Mouse (Mus musculus) erythroblast, adult 5-6 weeks (primary cell): ENCODE measurements around the gene Ypel1. TPM values are rescaled to one million over a fixed set of nuclear protein-coding genes. Genes with fewer than 3 reads are reported as not detected.

ENCODE experiments used
- total RNA-seq, 2 experiments: library from RNA; stranded (forward) in 1 of 2; stranded (reverse) in 1 of 2; fragments of 150-400 nt in 1 of 2; fragments of 200-764, 138-1000 nt in 1 of 2; gene quantifications; 2 replicates each; pipeline versions ENCODE4 v1.2.3 to v1.2.4; 2015 to 2017; ENCODE audit warnings: low replicate concordance in 2 of 2

Ypel1 gene
- total RNA-seq, 2 experiments from 2014 or later: not detected

Other genes with a start within 250 kb of the Ypel1 start
- not detected in 2 replicates for gene Spag6l, start 240.2 kb upstream of the Ypel1 start, total RNA-seq (2015; ENCODE audit: low replicate concordance)
- gene Spag6l, start 240.2 kb upstream of the Ypel1 start, total RNA-seq (2017; ENCODE audit: low replicate concordance): not detected in 2 replicates
- gene Igll1, start 205.7 kb upstream of the Ypel1 start, total RNA-seq (2015; ENCODE audit: low replicate concordance): not detected in 2 replicates
- gene Igll1, start 205.7 kb upstream of the Ypel1 start, total RNA-seq (2017; ENCODE audit: low replicate concordance): not detected in 2 replicates
- gene Top3b, start 199.0 kb upstream of the Ypel1 start, total RNA-seq (2015; ENCODE audit: low replicate concordance): 19.9 and 27.7 TPM in 2 replicates
- 18.7 and 19.2 TPM in 2 replicates for gene Top3b, start 199.0 kb upstream of the Ypel1 start, total RNA-seq (2017; ENCODE audit: low replicate concordance)
- not detected in 2 replicates for gene Vpreb1, start 198.9 kb upstream of the Ypel1 start, total RNA-seq (2015; ENCODE audit: low replicate concordance)
- gene Vpreb1, start 198.9 kb upstream of the Ypel1 start, total RNA-seq (2017; ENCODE audit: low replicate concordance): 0.85 TPM in 1 of 2 replicates, not detected in the other
- 1.7 and 3.5 TPM in 2 replicates for gene Ppm1f, start 173.2 kb upstream of the Ypel1 start, total RNA-seq (2015; ENCODE audit: low replicate concordance)
- gene Ppm1f, start 173.2 kb upstream of the Ypel1 start, total RNA-seq (2017; ENCODE audit: low replicate concordance): 1.4 and 2.7 TPM in 2 replicates
- gene Mapk1, start 86.3 kb upstream of the Ypel1 start, total RNA-seq (2015; ENCODE audit: low replicate concordance): 45.2 and 47.6 TPM in 2 replicates
- gene Mapk1, start 86.3 kb upstream of the Ypel1 start, total RNA-seq (2017; ENCODE audit: low replicate concordance): 52.4 and 53.0 TPM in 2 replicates
- 35.1 and 36.7 TPM in 2 replicates for gene Ppil2, start 41.6 kb downstream of the Ypel1 start, total RNA-seq (2015; ENCODE audit: low replicate concordance)
- 57.7 and 79.4 TPM in 2 replicates for gene Ppil2, start 41.6 kb downstream of the Ypel1 start, total RNA-seq (2017; ENCODE audit: low replicate concordance)
- gene 2610318N02Rik, start 55.5 kb downstream of the Ypel1 start, total RNA-seq (2015; ENCODE audit: low replicate concordance): 2.9 and 4.0 TPM in 2 replicates
- 1.7 and 2.0 TPM in 2 replicates for gene 2610318N02Rik, start 55.5 kb downstream of the Ypel1 start, total RNA-seq (2017; ENCODE audit: low replicate concordance)
- 20.9 and 51.7 TPM in 2 replicates for gene Sdf2l1, start 62.7 kb downstream of the Ypel1 start, total RNA-seq (2015; ENCODE audit: low replicate concordance)
- gene Sdf2l1, start 62.7 kb downstream of the Ypel1 start, total RNA-seq (2017; ENCODE audit: low replicate concordance): 15.8 and 25.6 TPM in 2 replicates
- gene Ydjc, start 74.9 kb downstream of the Ypel1 start, total RNA-seq (2015; ENCODE audit: low replicate concordance): 0.58 and 1.3 TPM in 2 replicates
- gene Ydjc, start 74.9 kb downstream of the Ypel1 start, total RNA-seq (2017; ENCODE audit: low replicate concordance): 2.6 and 3.5 TPM in 2 replicates
- 0.38 TPM in 1 of 2 replicates, not detected in the other for gene Ccdc116, start 77.5 kb downstream of the Ypel1 start, total RNA-seq (2015; ENCODE audit: low replicate concordance)
- not detected in 2 replicates for gene Ccdc116, start 77.5 kb downstream of the Ypel1 start, total RNA-seq (2017; ENCODE audit: low replicate concordance)
- gene Ube2l3, start 133.0 kb downstream of the Ypel1 start, total RNA-seq (2015; ENCODE audit: low replicate concordance): 77.2 and 91.3 TPM in 2 replicates
- gene Ube2l3, start 133.0 kb downstream of the Ypel1 start, total RNA-seq (2017; ENCODE audit: low replicate concordance): 16.7 and 33.8 TPM in 2 replicates
- 1.3 TPM in 1 of 2 replicates, not detected in the other for gene Rimbp3, start 138.9 kb downstream of the Ypel1 start, total RNA-seq (2015; ENCODE audit: low replicate concordance)
- gene Rimbp3, start 138.9 kb downstream of the Ypel1 start, total RNA-seq (2017; ENCODE audit: low replicate concordance): 0.28 TPM in 1 of 2 replicates, not detected in the other
- 0.96 TPM in 1 of 2 replicates, not detected in the other for gene Hic2, start 163.9 kb downstream of the Ypel1 start, total RNA-seq (2015; ENCODE audit: low replicate concordance)
- 0.14 and 0.60 TPM in 2 replicates for gene Hic2, start 163.9 kb downstream of the Ypel1 start, total RNA-seq (2017; ENCODE audit: low replicate concordance)
- 6.7 TPM in 1 of 2 replicates, not detected in the other for gene Tmem191c, start 206.4 kb downstream of the Ypel1 start, total RNA-seq (2015; ENCODE audit: low replicate concordance)
- 2.1 TPM in 1 of 2 replicates, not detected in the other for gene Tmem191c, start 206.4 kb downstream of the Ypel1 start, total RNA-seq (2017; ENCODE audit: low replicate concordance)